Mouse (Mus musculus) thymus, adult 2 months (tissue): ENCODE measurements at regions not wholly inside any gene's neighbourhood (a gene's known extent, or its start where the extent isn't known, plus 50 kb on each side); places are given as distances from the start of the nearest gene placed in this dataset.

Source experiments
- CTCF ChIP-seq: fragments of 200-500 bp; IDR thresholded peaks from 2 replicates; pipeline ENCODE4 v1.5.1; 2012; ENCODE audit warnings: mild to moderate bottlenecking, control low read depth, low read length, moderate library complexity, borderline replicate concordance; ENCODE audit not compliant: control insufficient read depth, poor library complexity, insufficient read depth; ENCODE audit errors: extremely low read depth
- POLR2A ChIP-seq: fragments of 200-500 bp; IDR thresholded peaks from 2 replicates; pipeline ENCODE4 v1.6.1; 2012; ENCODE audit warnings: mild to moderate bottlenecking, low read length, control low read depth, moderate library complexity; ENCODE audit not compliant: control insufficient read depth, poor library complexity, insufficient read depth; ENCODE audit errors: extremely low read depth

GRCm38 (mm10) chr4:142411792-142412191 is 172.6 kb upstream of the Kazn start:
- no peak for TF ChIP-seq POLR2A
- TF ChIP-seq CTCF = no peak
